Mouse (Mus musculus) duodenum, adult 2 months (tissue): ENCODE data around the gene Atp5d. TPM values are rescaled to one million over a fixed set of nuclear protein-coding genes. Genes with fewer than 3 reads are reported as not detected.

Experiments used
- polyA plus RNA-seq: library from polyadenylated mRNA; depleted of rRNA; stranded (reverse); fragments of >200 nt; gene quantifications from 2 replicates; pipeline ENCODE4 v1.2.3, GENCODE M21; 2012; ENCODE audit warnings: low replicate concordance; rRNA removed

Gene Atp5d
- polyA plus RNA-seq = 5,808 and 7,935 TPM in 2 replicates

DNA sequence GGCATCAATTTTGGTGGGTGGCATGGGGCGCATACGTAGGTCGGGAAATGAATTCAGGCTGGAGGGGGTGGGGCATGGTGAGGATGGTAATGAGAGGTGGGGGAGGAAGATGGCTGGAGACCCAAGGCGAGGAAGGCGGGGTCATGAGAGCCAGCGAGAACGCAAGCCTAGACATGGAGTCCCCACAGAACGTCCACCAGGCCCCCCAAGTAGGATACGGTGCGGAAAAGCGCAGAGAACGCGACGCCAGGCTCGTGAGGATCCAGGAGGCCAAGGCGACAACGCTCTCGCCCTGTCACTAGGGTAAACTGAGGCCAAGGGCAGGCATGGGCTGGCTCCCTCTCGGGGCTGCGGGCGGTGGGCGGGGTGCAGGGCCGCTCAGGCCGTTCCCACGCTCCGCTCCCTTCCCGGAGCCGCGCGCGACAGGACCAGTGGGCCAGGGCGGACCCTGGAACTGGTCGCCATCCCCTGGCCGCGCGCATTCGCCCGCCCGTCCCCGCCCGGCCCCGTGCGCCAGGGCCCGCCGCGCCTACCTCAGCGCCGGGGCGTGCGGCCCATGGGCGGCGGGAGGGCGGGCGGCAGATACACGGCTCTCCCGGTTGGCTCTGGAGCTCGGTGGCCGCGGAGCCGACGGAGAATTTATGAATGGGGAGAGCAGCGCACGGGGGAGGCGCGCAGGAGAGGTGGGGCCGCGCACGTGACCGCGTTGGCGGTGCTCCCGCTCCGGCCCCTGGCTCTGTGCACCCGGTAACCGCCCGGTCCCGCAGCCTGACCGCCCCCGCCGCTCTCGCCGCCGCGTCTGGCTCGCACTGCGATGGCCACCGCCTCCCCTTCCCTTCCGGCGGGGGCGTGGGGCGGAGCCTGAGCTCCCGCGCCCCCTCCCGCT lies at the start of gene Atp5d:
Gene Atp5d, plus strand, starts transcription at position 80 of the 886 bp plus-strand sequence.

DNA sequence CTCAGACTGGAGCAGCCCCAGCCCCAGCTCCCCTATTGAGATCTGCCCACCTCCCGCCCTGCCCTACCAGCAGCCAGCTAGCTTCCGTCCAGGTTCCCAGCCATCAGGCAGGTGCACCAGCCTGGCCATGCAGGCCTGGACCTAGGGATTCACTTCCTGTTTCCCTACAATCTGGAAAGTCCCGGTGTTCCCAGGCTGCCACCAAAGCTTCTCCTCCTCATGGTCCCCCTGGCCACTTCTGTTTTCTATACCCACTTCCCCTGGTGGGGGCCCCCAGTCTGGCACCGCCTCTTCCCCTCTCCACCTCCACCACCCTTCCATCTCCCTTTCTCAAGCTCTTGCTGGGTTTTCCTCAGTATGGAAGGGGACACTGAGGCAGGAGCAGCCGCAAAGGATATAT lies 33.0 kb upstream of the Atp5d start, which contains the start of gene Sbno2:
Gene Sbno2, minus strand, starts transcription at position 112 of the 400 bp plus-strand sequence.

DNA sequence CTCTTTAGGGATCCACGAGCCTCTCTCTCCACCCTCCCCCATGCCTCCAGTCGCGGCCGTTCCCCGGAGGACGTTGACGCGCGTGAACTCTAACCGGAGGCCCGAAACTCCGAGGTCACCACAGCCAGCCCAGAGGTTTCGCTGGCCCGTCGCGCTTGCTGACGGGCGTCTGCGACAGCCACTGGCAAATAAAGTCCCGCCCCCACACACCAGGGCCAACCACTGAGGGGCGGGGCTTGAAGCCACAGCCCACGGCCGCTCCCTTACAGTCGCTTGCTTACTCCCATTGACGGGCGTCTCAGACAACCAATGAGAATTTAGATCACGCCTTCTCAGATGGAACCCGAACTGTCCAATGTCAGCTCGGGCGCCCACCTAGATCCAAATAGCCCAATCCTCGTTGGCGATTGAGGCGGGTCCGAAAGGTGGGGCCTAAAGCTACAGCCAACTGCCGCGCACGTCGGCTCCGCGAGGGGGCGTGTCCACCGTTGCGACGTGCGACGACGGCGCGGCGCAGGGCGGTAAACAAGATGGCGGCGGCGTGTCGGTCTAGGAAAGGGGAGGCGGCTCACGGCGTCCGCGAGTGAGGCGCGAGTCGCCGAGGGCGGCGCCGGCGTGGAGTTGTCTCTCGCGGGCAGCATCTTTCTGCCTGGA lies 23.0 kb upstream of the Atp5d start, which contains the start of gene Stk11:
Gene Stk11, plus strand, starts transcription at position 514 of the 654 bp plus-strand sequence.

DNA sequence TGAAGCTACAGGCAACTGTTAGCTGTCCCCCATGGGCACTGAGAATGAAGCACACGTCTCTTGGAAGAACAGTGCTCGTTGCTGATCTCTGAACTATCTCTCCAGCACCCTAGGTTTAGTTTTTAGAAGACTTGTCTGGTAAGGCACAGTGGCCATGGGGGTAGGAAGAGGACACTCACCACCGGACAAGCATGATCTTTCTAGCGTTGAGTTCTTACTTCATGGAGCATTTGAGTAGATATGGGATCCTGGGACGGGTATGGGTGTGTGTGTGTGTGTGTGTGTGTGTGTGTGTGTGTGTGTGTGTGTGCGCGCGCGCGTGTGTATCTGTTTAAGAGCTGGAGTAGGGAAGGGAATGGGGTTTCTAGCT lies 2.2 kb downstream of the Atp5d start, which contains the start of gene Cbarp:
Gene Cbarp, minus strand, starts transcription at position 170 of the 370 bp plus-strand sequence.

DNA sequence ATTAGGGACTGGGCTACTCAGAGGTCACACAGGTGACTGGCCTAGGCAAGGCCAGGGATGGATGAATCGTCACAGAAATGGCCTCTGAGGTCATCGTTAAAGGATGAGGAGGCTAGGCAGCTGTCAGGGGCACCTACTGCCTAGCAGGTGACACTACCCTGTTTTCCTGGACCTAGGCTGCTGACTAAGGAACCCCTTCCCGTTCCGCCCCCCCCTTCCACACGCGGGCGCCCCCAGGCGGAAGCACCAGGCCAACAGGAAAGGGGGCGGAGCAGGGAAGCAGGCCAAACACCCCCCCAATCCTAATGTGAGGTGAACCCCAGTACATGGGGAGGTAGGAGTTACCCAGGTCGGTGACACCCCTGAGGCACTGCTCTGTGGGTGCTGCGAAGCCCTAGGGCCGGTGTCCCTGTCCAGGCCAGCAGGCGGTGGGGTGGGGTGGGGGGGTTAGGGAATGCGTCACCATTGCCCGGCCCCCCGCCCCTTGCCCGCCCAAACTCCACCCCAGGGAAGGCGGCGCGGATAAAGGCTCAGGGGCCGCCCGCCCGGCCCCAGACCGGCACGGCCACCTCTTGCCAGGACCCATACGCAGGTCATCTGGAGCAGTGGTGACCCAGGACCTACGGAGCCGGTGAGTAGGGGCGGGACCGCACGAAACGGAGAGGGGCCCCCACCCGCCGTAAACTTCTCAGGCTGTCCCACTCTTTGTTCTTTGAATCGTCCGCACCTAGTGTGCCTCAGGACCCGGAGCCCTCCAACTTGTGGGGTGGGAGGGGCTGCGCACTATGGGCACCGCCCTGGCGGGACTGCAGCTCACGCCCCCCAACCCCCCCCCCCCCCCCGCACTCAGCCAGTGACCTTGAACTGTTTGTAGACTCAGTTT lies 9.5 kb downstream of the Atp5d start, which contains the start of gene Midn:
Gene Midn, plus strand, starts transcription at position 554 of the 883 bp plus-strand sequence.

DNA sequence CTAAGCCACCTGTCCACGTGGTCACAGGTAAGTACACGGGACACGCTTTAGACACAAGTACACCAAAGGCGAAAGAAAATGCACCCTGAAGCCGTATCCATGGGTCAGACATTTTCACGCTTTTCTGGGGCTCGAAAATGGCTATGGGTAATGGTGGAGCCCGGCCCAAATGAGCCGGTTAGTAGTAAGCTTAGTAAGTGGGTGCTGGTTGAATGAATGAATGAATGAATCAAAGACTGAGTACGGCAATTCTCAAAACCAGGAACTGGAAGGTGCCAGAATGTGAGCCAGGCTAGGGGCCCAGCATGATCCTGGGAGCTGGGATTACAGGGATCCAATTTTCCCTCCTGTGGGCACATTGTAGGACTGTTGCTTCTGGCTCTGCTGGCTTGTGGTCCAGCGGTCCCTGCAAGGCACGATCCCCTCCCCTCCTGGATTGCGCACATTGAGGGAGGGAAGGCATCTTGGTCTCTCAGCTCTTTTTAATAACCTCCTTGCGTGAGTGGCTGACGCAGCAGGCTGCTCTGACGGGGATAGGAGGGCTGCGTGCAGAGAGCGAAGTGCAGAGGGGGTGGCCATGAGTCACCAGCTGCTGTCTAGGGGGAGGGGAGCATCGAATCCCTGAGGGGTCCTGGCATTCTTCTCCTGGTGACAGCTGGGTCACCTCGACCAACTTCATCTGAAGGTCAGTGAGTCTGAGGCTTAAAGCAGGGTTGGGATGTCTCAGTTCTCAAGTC lies 27.1 kb downstream of the Atp5d start, which contains the start of gene Cirbp:
Gene Cirbp, plus strand, starts transcription at position 594 of the 737 bp plus-strand sequence.

DNA sequence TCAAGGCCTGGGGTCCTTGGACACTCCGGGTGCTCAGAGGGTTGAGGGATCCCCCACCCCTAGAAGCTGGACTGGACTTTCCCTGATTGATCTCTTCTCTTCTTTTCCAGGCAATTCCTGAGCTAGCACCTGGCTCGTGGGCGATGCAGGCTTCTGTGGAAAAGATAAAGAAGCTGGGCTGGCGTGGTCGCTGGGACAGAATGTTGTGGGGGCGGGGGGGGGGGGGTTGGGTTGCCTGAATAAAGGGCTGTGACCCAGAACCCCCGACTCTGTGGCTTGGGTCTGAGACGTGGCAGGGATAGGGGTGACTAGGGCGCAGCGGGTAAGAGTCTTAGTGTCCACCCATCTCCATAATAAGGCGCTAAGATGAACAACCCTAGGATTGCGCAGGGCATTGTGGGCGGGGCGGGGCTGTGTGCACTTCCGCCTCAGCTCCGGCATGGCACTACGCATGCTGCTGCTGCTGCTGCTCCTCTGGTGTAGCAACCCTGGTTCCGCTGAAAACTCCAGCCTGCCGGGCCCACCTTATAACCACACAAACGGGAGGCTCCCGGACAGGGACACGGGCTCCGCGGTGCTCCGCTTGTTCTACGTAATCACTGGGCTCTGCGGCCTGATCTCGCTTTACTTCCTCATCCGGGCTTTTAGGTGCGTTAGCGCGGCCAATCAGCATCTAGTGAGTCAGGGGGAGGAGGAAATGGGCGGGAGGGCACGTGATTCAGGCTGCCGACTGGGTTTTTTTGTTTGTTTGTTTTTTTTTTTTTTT lies 34.3 kb downstream of the Atp5d start, which contains the start of gene 1600002K03Rik:
Gene 1600002K03Rik, plus strand, starts transcription at position 418 of the 766 bp plus-strand sequence.

DNA sequence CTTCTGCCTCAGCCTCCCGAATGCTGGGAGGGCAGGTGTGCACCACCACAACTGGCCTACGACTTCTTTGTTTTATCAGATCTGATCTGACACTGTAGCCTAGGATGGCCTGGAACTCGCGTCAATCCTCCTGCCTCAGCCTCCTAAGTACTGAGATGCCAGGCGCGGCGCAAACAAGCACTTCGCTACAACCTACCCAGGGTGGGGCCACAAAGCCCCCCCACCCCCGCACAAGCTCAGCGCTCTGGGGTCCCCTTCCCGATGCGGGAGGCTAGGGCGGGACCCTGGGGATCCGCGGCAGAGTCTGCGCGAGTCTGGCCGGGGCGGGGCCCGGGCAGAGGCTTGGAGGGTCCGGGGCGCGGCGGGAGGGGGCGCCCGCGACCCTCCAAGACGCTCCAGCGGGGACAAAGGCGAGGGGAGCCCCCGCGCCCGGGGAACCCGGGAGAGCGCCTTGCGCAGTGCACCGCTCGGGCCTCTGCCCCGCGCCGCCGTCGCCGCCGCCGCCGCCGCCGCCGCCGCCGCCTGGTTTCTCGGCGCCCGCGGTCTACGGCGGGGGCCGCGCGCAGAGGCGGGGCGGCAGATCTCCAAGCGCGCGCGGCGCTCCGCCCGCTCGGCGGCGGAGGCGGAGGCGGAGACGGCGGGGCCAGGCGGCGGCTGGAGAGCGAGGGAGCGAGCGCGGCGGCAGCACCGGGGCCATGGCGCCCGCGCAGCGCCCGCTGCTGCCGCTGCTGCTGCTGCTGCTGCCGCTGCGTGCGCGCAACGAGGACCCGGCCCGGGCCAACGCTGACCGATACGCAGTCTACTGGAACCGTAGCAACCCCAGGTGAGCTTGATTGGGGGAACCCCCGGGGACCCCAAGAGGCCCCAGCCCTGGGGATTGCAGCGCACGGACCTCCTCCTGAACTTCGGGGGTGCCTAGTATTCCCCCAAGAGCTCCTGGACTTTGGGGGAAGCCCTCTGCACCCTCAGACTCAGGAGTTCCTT lies 40.9 kb downstream of the Atp5d start, which contains the start of gene Efna2:
Gene Efna2, plus strand, starts transcription at position 415 of the 984 bp plus-strand sequence.

Other genes starting within 250 kb of the Atp5d start
- 12.8 and 564 TPM in 2 replicates for gene Cfd, start 247.8 kb upstream of the Atp5d start, polyA plus RNA-seq
- gene Med16, start 229.7 kb upstream of the Atp5d start, polyA plus RNA-seq = 44.8 and 49.2 TPM in 2 replicates
- not detected in 2 replicates for gene Gm26602, start 227.8 kb upstream of the Atp5d start, polyA plus RNA-seq
- 5.1 and 5.6 TPM in 2 replicates for gene Kiss1r, start 221.7 kb upstream of the Atp5d start, polyA plus RNA-seq
- 102 and 133 TPM in 2 replicates for gene R3hdm4, start 217.4 kb upstream of the Atp5d start, polyA plus RNA-seq
- 8.1 and 9.4 TPM in 2 replicates for gene Arid3a, start 211.6 kb upstream of the Atp5d start, polyA plus RNA-seq
- gene Wdr18, start 178.5 kb upstream of the Atp5d start, polyA plus RNA-seq = 32.5 and 36.7 TPM in 2 replicates
- 0.13 TPM in 1 of 2 replicates, not detected in the other for gene Grin3b, start 167.9 kb upstream of the Atp5d start, polyA plus RNA-seq
- gene Tmem259, start 154.3 kb upstream of the Atp5d start, polyA plus RNA-seq = 473 and 724 TPM in 2 replicates
- gene Cnn2, start 150.0 kb upstream of the Atp5d start, polyA plus RNA-seq = 47.4 and 53.3 TPM in 2 replicates
- 22.5 and 27.6 TPM in 2 replicates for gene Abca7, start 142.1 kb upstream of the Atp5d start, polyA plus RNA-seq
- gene Arhgap45, start 122.0 kb upstream of the Atp5d start, polyA plus RNA-seq = 16.6 and 28.8 TPM in 2 replicates
- 82.1 and 91.1 TPM in 2 replicates for gene Polr2e, start 98.8 kb upstream of the Atp5d start, polyA plus RNA-seq
- 1,699 and 1,725 TPM in 2 replicates for gene Gpx4, start 91.5 kb upstream of the Atp5d start, polyA plus RNA-seq
- gene Sbno2, start 33.1 kb upstream of the Atp5d start, polyA plus RNA-seq = 63.5 and 95.0 TPM in 2 replicates
- 105 and 121 TPM in 2 replicates for gene Stk11, start 22.8 kb upstream of the Atp5d start, polyA plus RNA-seq
- 6.3 and 6.6 TPM in 2 replicates for gene Cbarp, start 2.2 kb downstream of the Atp5d start, polyA plus RNA-seq
- gene Midn, start 9.6 kb downstream of the Atp5d start, polyA plus RNA-seq = 198 and 360 TPM in 2 replicates
- gene Cirbp, start 27.4 kb downstream of the Atp5d start, polyA plus RNA-seq = 46.7 and 55.3 TPM in 2 replicates
- gene 1600002K03Rik, start 34.3 kb downstream of the Atp5d start, polyA plus RNA-seq = 12.6 and 12.7 TPM in 2 replicates
- 2.0 and 2.2 TPM in 2 replicates for gene Efna2, start 40.9 kb downstream of the Atp5d start, polyA plus RNA-seq
- gene Mum1, start 87.8 kb downstream of the Atp5d start, polyA plus RNA-seq = 14.5 and 19.2 TPM in 2 replicates
- gene Ndufs7, start 110.5 kb downstream of the Atp5d start, polyA plus RNA-seq = 967 and 1,434 TPM in 2 replicates
- 15.1 and 43.1 TPM in 2 replicates for gene Gamt, start 122.4 kb downstream of the Atp5d start, polyA plus RNA-seq
- 104 and 128 TPM in 2 replicates for gene Dazap1, start 122.9 kb downstream of the Atp5d start, polyA plus RNA-seq
- gene Rps15, start 153.8 kb downstream of the Atp5d start, polyA plus RNA-seq = 739 and 1,199 TPM in 2 replicates
- 0.88 and 1.1 TPM in 2 replicates for gene Apc2, start 157.3 kb downstream of the Atp5d start, polyA plus RNA-seq
- gene 2310011J03Rik, start 181.9 kb downstream of the Atp5d start, polyA plus RNA-seq = 52.1 and 92.1 TPM in 2 replicates
- gene Pcsk4, start 190.9 kb downstream of the Atp5d start, polyA plus RNA-seq = 37.6 and 47.6 TPM in 2 replicates
- gene Reep6, start 191.3 kb downstream of the Atp5d start, polyA plus RNA-seq = 257 and 279 TPM in 2 replicates
- gene Adamtsl5, start 209.8 kb downstream of the Atp5d start, polyA plus RNA-seq = 113 and 171 TPM in 2 replicates
- gene Plk5, start 217.8 kb downstream of the Atp5d start, polyA plus RNA-seq = 2.4 and 7.5 TPM in 2 replicates
- 13.6 and 24.5 TPM in 2 replicates for gene Mex3d, start 249.0 kb downstream of the Atp5d start, polyA plus RNA-seq